ENCODE assay signal across 27 mouse cellular contexts in genomic region chr2:80273763-80274162, GRCm38 (mm10). TPM values are rescaled to one million over a fixed set of nuclear protein-coding genes. Genes with fewer than 3 reads are reported as not detected.
DNase-seq lines count a peak whose midpoint lies in the region; ATAC-seq and TF ChIP-seq lines count a peak whose summit lies in the region.
"Had no signal": no experiment of that assay in that cellular context is flagged by ENCODE, and none has a peak within 500 bp of the region (broad histone marks: within the 10 kb centered on the region; RNA-seq: fewer than 3 reads in every experiment).

No protein-coding gene starts in this region.

- no peaks in the 10 kb centered on the region for H3K36me3 ChIP-seq in liver, postnatal 0 days (replicated peaks; ENCODE audit: insufficient read depth, low read length)
- H3K36me3 ChIP-seq: embryonic facial prominence, embryonic 15.5 days; forebrain, embryonic 15.5 days; heart, embryonic 12.5 days; hindbrain, embryonic 15.5 days had no signal

- no peak overlapping the region for H3K4me3 ChIP-seq in liver, postnatal 0 days (ENCODE audit: low read depth, low read length)
- H3K4me3 ChIP-seq: embryonic facial prominence, embryonic 15.5 days; erythroblast, embryonic 14.5 days; forebrain, embryonic 15.5 days; heart, embryonic 12.5 days; hindbrain, embryonic 15.5 days had no signal

- TF ChIP-seq EP300 in liver, postnatal 0 days (IDR thresholded peaks at IDR 0.05; ENCODE audit: low read depth) = no peak

- H3K27ac ChIP-seq in liver, postnatal 0 days (ENCODE audit: low read depth) = no peak overlapping the region
- H3K27ac ChIP-seq: embryonic facial prominence, embryonic 15.5 days; forebrain, embryonic 15.5 days; hindbrain, embryonic 15.5 days had no signal

- H3K9me3 ChIP-seq in liver, postnatal 0 days (ENCODE audit: low read length) = no peaks in the 10 kb centered on the region
- H3K9me3 ChIP-seq: embryonic facial prominence, embryonic 15.5 days; forebrain, embryonic 15.5 days; heart, embryonic 12.5 days; hindbrain, embryonic 15.5 days had no signal

- H3K4me1 ChIP-seq in liver, postnatal 0 days (ENCODE audit: insufficient read depth) = no peaks in the 10 kb centered on the region
- H3K4me1 ChIP-seq: embryonic facial prominence, embryonic 15.5 days; forebrain, embryonic 15.5 days; hindbrain, embryonic 15.5 days had no signal

- 0 out of 2 replicates have a peak, but pooled peaks have one; percentile 8 for TF ChIP-seq CTCF in liver, postnatal 0 days (IDR thresholded peaks at IDR 0.05; ENCODE audit: low read depth)

- DNase-seq in liver, postnatal 0 days = no peak
- DNase-seq in liver = no peak
- no peak for DNase-seq in ovary, postnatal 14 days (ENCODE audit: low spot score)
- no peak for DNase-seq in right cerebral cortex, postnatal 36 days (ENCODE audit: low spot score in 2 of 2)
- DNase-seq in layer of hippocampus, postnatal 14 days (ENCODE audit: low spot score in 2 of 2) = no peak
- DNase-seq: adrenal gland, adult 2 months; adrenal gland, postnatal 25 days; B cell, adult 2 months; cerebellum, adult 2 months; cerebellum, postnatal 10 days; embryo, embryonic 11 days; gastrocnemius, postnatal 36 days had no signal

- no peak overlapping the region for H3K4me2 ChIP-seq in liver, postnatal 0 days (ENCODE audit: low read depth, low read length)
- H3K4me2 ChIP-seq: embryonic facial prominence, embryonic 15.5 days; forebrain, embryonic 15.5 days; heart, embryonic 12.5 days; hindbrain, embryonic 15.5 days had no signal

- H3K9ac ChIP-seq in liver, postnatal 0 days (replicated peaks) = no peak overlapping the region
- H3K9ac ChIP-seq: embryonic facial prominence, embryonic 15.5 days; forebrain, embryonic 15.5 days; heart, embryonic 12.5 days; hindbrain, embryonic 15.5 days had no signal

- no peaks in the 10 kb centered on the region for H3K27me3 ChIP-seq in liver, postnatal 0 days (ENCODE audit: insufficient read depth, low read length)
- H3K27me3 ChIP-seq: embryonic facial prominence, embryonic 15.5 days; forebrain, embryonic 15.5 days; heart, embryonic 12.5 days; hindbrain, embryonic 15.5 days had no signal

- no peak for ATAC-seq in liver, postnatal 0 days
- ATAC-seq in erythroid progenitor cell, adult 5-6 weeks (replicated peaks; ENCODE audit: low FRiP score, poor library complexity, severe bottlenecking) = 0 out of 2 replicates have a peak, but pooled peaks have one; percentile 39
- ATAC-seq in megakaryocyte progenitor cell, adult 5-6 weeks (replicated peaks; ENCODE audit: poor library complexity) = peak; percentile 63
- ATAC-seq: CD4-positive, CD25-positive, alpha-beta regulatory T cell, adult 4 months; forebrain, embryonic 15.5 days had no signal

- WGBS in liver, postnatal 0 days (ENCODE audit: insufficient replicate concordance) = 64% methylated on average over 4 of the region's 4 CpGs

RNA-seq across cellular contexts. Expression of gene Prdx6b, which starts 18.5 kb away (rescaled TPM):
- not detected in 2 replicates for polyA plus RNA-seq in liver, postnatal 0 days (2015; fragmentation: Nextera tagmentation; extraction: Ambion mirVana)
- total RNA-seq in erythroid progenitor cell, adult 5-6 weeks (2015; ENCODE audit: low replicate concordance) = not detected in 2 replicates
- total RNA-seq in erythroid progenitor cell, adult 5-6 weeks (2017; ENCODE audit: low replicate concordance) = not detected in 2 replicates
- total RNA-seq in megakaryocyte progenitor cell, adult 5-6 weeks (2015) = not detected in 2 replicates
- total RNA-seq in megakaryocyte progenitor cell, adult 5-6 weeks (2017) = not detected in 2 replicates
- total RNA-seq in layer of hippocampus, postnatal 14 days (2021) = not detected
- total RNA-seq: adrenal gland, adult 2 months; adrenal gland, postnatal 25 days; gastrocnemius, adult 8-10 months; gastrocnemius, postnatal 36 days; heart, adult 8-10 months; heart, postnatal 25 days; MEL had no signal
- polyA plus RNA-seq: adrenal gland, adult 2 months; CD4-positive, CD25-positive, alpha-beta regulatory T cell, adult 4 months; cerebellum, adult 2 months; embryonic facial prominence, embryonic 11.5 days; embryonic facial prominence, embryonic 15.5 days; forebrain, embryonic 11.5 days; forebrain, embryonic 15.5 days; heart, embryonic 12.5 days; hindbrain, embryonic 11.5 days; hindbrain, embryonic 15.5 days had no signal

RNA-seq across cellular contexts. Expression of gene Dnajc10, which starts 41.5 kb away (rescaled TPM):
- 12.3 and 15.0 TPM in 2 replicates for polyA plus RNA-seq in liver, postnatal 0 days (2015; fragmentation: Nextera tagmentation; extraction: Ambion mirVana)
- 64.9 and 93.9 TPM in 2 replicates for total RNA-seq in erythroid progenitor cell, adult 5-6 weeks (2015; ENCODE audit: low replicate concordance)
- 117 and 134 TPM in 2 replicates for total RNA-seq in erythroid progenitor cell, adult 5-6 weeks (2017; ENCODE audit: low replicate concordance)
- 106 and 111 TPM in 2 replicates for total RNA-seq in megakaryocyte progenitor cell, adult 5-6 weeks (2015)
- 118 and 123 TPM in 2 replicates for total RNA-seq in megakaryocyte progenitor cell, adult 5-6 weeks (2017)
- 10 to 100 TPM; 55.0 to 61.2 TPM for total RNA-seq in layer of hippocampus, postnatal 14 days (2021)
